Mouse (Mus musculus) limb, embryonic 14.5 days (tissue): ENCODE results near the gene Gm10354. TPM values are rescaled to one million over a fixed set of nuclear protein-coding genes. Genes with fewer than 3 reads are reported as not detected.
A peak's percentile ranks its signal among the peaks of the same experiment; 100 is the strongest.
"Not testable (repeated sequence)": the region's sequence is repeated elsewhere in the genome, so short reads cannot be mapped to it uniquely, and the experiment has no call there.

Experiments used
- ATAC-seq: fragments of 200-750 bp; cut with Nextera tagmentation; 2 replicates; pipeline ENCODE4 v1.8.0; 2017; ENCODE audit warnings: low read depth, moderate number of reproducible peaks, moderate TSS enrichment; ENCODE audit not compliant: low FRiP score
- DNase-seq: peaks from one replicate; pipeline ENCODE4 v3.0.0-alpha.2; 2015; ENCODE audit warnings: low spot score
- H3K27ac ChIP-seq: fragments of 300-500 bp; sonication (generic); replicated peaks from 2 replicates; pipeline ENCODE4 v1.5.1; 2014; ENCODE audit warnings: low read depth, mild to moderate bottlenecking, low read length, moderate library complexity, mixed read lengths
- H3K27me3 ChIP-seq: fragments of 300-500 bp; sonication (generic); 2 replicates; pipeline ENCODE4 v1.6.1; 2014; ENCODE audit warnings: low read length, mixed read lengths; ENCODE audit not compliant: control insufficient read depth, insufficient read depth
- H3K36me3 ChIP-seq: fragments of 300-500 bp; sonication (generic); 2 replicates; pipeline ENCODE4 v1.6.1; 2014; ENCODE audit warnings: mild to moderate bottlenecking, low read length, moderate library complexity, mixed read lengths; ENCODE audit not compliant: control insufficient read depth, insufficient read depth
- H3K4me1 ChIP-seq: fragments of 300-500 bp; sonication (generic); 2 replicates; pipeline ENCODE4 v1.6.1; 2014; ENCODE audit warnings: antibody characterized with exemption, low read length, mixed read lengths; ENCODE audit not compliant: control insufficient read depth, insufficient read depth
- H3K4me2 ChIP-seq: fragments of 300-500 bp; sonication (generic); replicated peaks from 2 replicates; pipeline ENCODE4 v1.6.1; 2014; ENCODE audit warnings: low read depth, mild to moderate bottlenecking, low read length, moderate library complexity; ENCODE audit not compliant: severe bottlenecking
- H3K4me3 ChIP-seq: fragments of 300-500 bp; sonication (generic); replicated peaks from 2 replicates; pipeline ENCODE4 v1.5.1; 2014; ENCODE audit warnings: low read length
- H3K9ac ChIP-seq: fragments of 300-500 bp; sonication (generic); 2 replicates; pipeline ENCODE4 v1.6.1; 2014; ENCODE audit warnings: mild to moderate bottlenecking, low read depth, low read length, moderate library complexity; ENCODE audit not compliant: severe bottlenecking
- H3K9me3 ChIP-seq: fragments of 300-500 bp; sonication (generic); 2 replicates; pipeline ENCODE4 v1.6.1; 2016; ENCODE audit warnings: low read length; ENCODE audit not compliant: control insufficient read depth
- WGBS: fragments of 180-500 bp; shearing (Covaris S2); extraction: QIAGEN DNeasy Blood & Tissue Kit; methylation state at CpG from one replicate; pipeline ENCODE4 v1.1.7; 2014; 5-methylcytosine and 5-hydroxymethylcytosine counted together
- polyA plus RNA-seq, 2 experiments: library from polyadenylated mRNA; depleted of rRNA in 1 of 2; stranded (reverse) in 1 of 2; unstranded in 1 of 2; fragments of >200 nt; fragmentation: Nextera tagmentation in 1 of 2; extraction: Ambion mirVana in 1 of 2; gene quantifications; 2 replicates each; pipeline versions ENCODE4 v1.2.1 to v1.2.3; 2012 to 2014

Gene Gm10354
- polyA plus RNA-seq, 2 experiments, result not detected

- not testable (repeated sequence) for DNase-seq, H3K27me3 ChIP-seq, H3K4me2 ChIP-seq, H3K9me3 ChIP-seq, H3K4me1 ChIP-seq, H3K27ac ChIP-seq, H3K4me3 ChIP-seq, ATAC-seq, H3K36me3 ChIP-seq, H3K9ac ChIP-seq
- WGBS, result 69% methylated on average over 4 of the region's 4 CpGs
Measured at GRCm38 (mm10) chr5:14977368-14977767, 1.4 kb downstream of the Gm10354 start.

DNA sequence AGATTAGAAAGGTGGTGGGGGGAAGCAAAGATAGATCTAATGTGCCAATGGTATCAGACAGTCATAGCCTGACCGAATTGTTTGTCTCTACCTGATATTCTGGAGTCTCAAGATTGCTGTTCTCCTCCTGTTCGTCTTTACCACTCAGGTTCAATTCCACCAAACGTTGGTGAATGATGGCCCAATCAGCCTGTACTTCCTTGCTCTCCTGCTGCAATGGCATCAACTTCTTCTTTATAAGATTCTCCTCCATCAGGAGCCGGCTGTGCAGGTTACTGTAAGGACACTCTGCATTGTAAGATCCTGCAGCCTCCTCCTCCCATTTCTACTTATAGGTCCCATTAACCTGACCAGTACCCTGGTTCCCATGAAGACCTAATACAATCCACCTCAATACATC lies 3.4 kb downstream of the Gm10354 start:
- not testable (repeated sequence) for H3K9me3 ChIP-seq, H3K9ac ChIP-seq, H3K27me3 ChIP-seq, H3K4me2 ChIP-seq, H3K36me3 ChIP-seq, H3K27ac ChIP-seq, DNase-seq, H3K4me3 ChIP-seq, H3K4me1 ChIP-seq, ATAC-seq
- WGBS, result 66% methylated on average over 3 of the region's 4 CpGs

GRCm38 (mm10) chr5:14972841-14973240 lies 5.9 kb downstream of the Gm10354 start:
- not testable (repeated sequence) for H3K4me1 ChIP-seq, H3K9me3 ChIP-seq, H3K9ac ChIP-seq, H3K27ac ChIP-seq, ATAC-seq, H3K4me2 ChIP-seq, H3K36me3 ChIP-seq, DNase-seq, H3K4me3 ChIP-seq, H3K27me3 ChIP-seq
- WGBS, result 72% methylated on average over 3 of the region's 3 CpGs

DNA sequence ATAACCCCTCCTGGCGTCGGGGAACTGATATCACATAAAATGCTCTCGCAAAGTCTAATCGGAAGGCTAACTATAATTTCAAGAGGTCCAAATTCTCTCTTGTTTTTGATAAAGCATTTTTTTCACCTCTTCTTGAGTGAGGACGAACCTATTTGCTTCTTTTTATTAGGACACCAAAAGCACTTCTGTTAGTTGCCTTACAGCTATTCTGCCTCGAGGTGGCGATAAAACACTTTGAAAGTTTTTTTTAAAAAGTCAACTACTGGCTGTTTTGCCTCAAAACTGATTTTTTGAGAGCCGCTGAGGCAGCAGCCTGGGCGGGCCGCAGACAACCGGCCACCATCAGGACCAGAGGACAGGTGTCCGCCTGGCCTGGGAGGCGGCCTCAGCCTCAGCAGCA lies 14.9 kb downstream of the Gm10354 start:
- H3K36me3 ChIP-seq, H3K27ac ChIP-seq, H3K4me2 ChIP-seq, H3K4me1 ChIP-seq, H3K9ac ChIP-seq, H3K27me3 ChIP-seq, H3K9me3 ChIP-seq, ATAC-seq, H3K4me3 ChIP-seq: not testable (repeated sequence)
- 79% methylated on average over 13 of the region's 13 CpGs for WGBS
- DNase-seq, result peak; percentile 6

GRCm38 (mm10) chr5:14961502-14961901 lies 17.2 kb downstream of the Gm10354 start:
- H3K4me1 ChIP-seq, H3K27me3 ChIP-seq, H3K4me2 ChIP-seq, ATAC-seq, H3K27ac ChIP-seq, DNase-seq, H3K36me3 ChIP-seq, H3K9me3 ChIP-seq, H3K9ac ChIP-seq, H3K4me3 ChIP-seq: not testable (repeated sequence)
- 79% methylated on average over 4 of the region's 4 CpGs for WGBS

DNA sequence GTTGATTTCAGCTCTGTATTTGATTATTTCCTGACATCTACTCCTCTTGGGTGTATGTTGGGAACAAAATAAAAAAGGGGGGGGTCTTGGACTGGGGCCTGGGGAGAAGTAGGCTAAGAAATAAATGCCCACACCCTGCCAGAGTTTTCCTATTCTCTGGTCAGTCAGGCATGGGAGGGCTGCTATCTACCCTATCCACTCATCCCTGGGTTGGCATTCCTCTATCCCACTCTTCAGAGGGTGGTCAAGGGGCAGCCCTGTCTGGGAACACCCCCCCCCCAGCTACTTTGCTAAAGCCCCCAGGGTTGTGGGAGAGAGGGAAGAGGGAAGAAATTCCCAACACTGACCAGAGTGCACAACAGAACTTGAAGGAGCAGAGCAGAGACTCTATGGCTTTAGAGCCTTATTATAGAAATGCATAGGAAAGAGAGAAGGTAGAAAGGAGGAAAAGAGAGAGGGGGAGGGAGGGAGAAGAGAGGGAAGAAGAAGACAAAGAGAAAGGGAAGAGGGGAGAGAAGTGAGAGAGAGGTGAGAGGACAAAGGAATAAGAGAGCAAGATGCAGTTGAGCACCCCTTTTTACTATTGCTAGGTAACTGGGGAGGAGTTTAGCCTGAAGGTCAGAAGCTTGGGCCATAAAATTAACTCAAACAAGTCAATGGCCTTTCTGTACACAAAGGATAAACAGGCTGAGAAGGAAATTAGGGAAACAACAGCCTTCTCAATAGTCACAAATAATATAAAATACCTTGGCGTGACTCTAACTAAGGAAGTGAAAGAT lies 22.6 kb downstream of the Gm10354 start:
- H3K9me3 ChIP-seq, DNase-seq, ATAC-seq, H3K27ac ChIP-seq, H3K4me1 ChIP-seq, H3K4me3 ChIP-seq, H3K4me2 ChIP-seq, H3K27me3 ChIP-seq, H3K36me3 ChIP-seq, H3K9ac ChIP-seq: not testable (repeated sequence)
- WGBS, result 76% methylated on average over 1 of the region's 1 CpGs

GRCm38 (mm10) chr5:14953587-14953986 lies 25.1 kb downstream of the Gm10354 start:
- not testable (repeated sequence) for DNase-seq, H3K9ac ChIP-seq, H3K27me3 ChIP-seq, H3K9me3 ChIP-seq, H3K4me1 ChIP-seq, H3K36me3 ChIP-seq, ATAC-seq, H3K4me3 ChIP-seq, H3K4me2 ChIP-seq, H3K27ac ChIP-seq

DNA sequence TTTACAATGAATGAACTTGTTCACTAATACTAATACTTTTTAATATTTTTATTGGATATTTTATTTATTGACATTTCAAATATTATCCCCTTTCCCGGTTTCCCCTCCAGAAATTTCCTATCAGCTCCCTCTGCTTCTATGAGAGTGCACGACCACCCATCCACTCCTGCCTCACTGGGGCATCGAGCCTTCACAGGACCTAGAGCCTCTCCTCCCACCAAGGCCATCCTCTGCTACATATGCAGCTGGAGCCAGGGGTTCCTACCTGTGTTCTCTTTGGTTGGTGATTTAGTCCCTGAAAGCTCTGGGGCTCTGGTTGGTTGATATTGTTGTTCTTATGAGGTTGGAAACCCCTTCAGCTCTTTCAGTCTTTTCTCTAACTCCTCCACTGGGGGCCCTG lies 26.0 kb downstream of the Gm10354 start:
- not testable (repeated sequence) for H3K27ac ChIP-seq, H3K4me3 ChIP-seq, DNase-seq, H3K27me3 ChIP-seq, H3K9ac ChIP-seq, H3K4me2 ChIP-seq, H3K36me3 ChIP-seq, ATAC-seq, H3K4me1 ChIP-seq
- H3K9me3 ChIP-seq, result peaks cover 10% of the 10 kb centered on the region; the same call in 1 of the 2 replicates
- WGBS, result 68% methylated on average over 3 of the region's 3 CpGs
